Mouse (Mus musculus): ENCODE measurements around the gene Kbtbd4.

The Kbtbd4 gene

DNA sequence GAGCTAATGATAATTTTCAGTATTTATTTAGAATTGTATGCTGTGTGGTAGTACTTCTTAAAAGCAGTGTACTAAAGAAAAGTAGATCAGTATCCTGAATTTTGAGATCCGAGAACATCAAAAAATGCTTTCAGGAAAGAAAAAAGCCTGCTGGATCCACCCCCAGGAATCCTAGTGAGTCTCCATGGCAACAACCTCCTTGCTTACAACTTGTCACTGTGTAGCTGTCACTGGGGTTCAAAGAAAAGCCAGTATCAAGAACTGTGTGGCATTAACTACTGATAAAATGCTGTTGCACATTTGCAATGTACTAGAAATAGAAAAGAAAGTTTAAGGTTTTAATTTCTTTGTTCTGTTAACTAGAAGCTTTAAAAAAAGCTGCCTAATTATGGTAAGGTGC is 51.5 kb downstream of the Kbtbd4 start:
- DNase-seq (ENCODE audit: low spot score in 2 of 2): peak; percentile 53 to 66

DNA sequence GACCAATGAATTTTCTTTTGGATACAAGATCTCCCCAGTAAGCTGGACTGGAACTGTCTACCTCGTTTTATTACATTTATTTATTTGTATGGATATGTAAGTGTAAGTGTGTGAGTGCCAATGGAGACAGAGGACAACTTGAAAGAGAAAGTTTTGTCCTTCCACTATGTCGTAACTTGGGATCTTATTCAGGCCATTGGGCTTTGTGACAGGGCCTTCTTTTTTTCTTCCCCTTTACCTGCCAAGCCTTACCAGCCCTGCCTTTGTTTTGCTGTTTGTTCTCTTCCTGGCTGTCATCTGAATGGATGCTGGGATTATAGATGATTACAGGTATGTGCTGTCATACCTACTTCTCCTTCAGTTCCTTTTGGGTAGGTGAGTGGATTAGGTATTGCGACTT is 54.3 kb downstream of the Kbtbd4 start:
- no peak for DNase-seq (ENCODE audit: low spot score in 2 of 2)

DNA sequence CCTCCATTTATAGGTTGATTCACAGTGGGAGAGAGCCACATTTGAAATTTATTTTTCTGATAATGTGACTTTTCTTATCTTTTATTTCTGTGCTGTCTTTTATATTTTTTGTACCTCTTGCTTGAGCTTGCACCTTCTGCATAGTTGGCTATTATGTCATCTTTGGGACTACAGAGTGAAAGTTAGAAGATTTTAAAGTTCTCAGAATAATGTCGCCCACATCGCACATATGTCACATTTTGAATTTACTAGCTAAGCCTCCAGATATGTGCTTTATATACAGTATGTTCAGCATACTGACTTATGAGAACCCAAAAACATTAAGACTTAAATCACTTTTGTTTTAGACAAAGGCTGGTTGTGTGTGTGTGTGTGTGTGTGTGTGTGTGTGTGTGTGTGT is 55.5 kb downstream of the Kbtbd4 start:
- DNase-seq (ENCODE audit: low spot score in 2 of 2): peak in 1 of 2 experiments; percentile 53
